ENCODE assay signal across 12 mouse cellular contexts in the genomic region with DNA sequence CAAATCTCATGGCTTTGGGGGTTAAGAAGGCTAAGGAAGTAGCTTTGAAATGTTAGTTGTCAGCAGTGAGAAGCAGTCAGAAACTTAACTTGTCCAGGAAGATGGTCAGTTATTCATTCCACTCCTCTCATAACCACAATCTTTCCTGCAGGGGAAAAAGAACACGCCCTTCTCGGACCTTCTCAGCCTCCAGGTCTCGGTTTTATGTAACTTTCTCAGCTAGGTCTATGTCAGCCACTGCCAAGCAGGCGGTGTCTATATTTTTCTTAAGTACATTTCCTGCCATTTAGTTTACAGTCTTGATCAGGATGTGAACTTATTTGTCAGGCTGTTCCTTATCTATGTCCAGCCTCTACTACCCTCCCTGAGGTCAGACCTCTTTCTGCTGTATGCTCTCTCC.
"Had no signal": no experiment of that assay in that cellular context is flagged by ENCODE, and none has a peak within 500 bp of the region (broad histone marks: within the 10 kb centered on the region; RNA-seq: fewer than 3 reads in every experiment).

No protein-coding gene starts in this region.

- H3K27ac ChIP-seq: layer of hippocampus, adult 2 months; limb, embryonic 13.5 days; liver, embryonic 14.5 days; midbrain, embryonic 13.5 days; neural tube, embryonic 15.5 days had no signal

- H3K36me3 ChIP-seq: limb, embryonic 13.5 days; midbrain, embryonic 13.5 days; neural tube, embryonic 15.5 days had no signal

- ATAC-seq: midbrain, embryonic 13.5 days had no signal

- H3K4me1 ChIP-seq: limb, embryonic 13.5 days; midbrain, embryonic 13.5 days; neural tube, embryonic 15.5 days had no signal

- H3K4me2 ChIP-seq: limb, embryonic 13.5 days; midbrain, embryonic 13.5 days; neural tube, embryonic 15.5 days had no signal

- H3K4me3 ChIP-seq: layer of hippocampus, adult 2 months; limb, embryonic 13.5 days; midbrain, embryonic 13.5 days; neural tube, embryonic 15.5 days had no signal

- H3K9me3 ChIP-seq: limb, embryonic 13.5 days; midbrain, embryonic 13.5 days; neural tube, embryonic 15.5 days had no signal

- H3K27me3 ChIP-seq: limb, embryonic 13.5 days; midbrain, embryonic 13.5 days; neural tube, embryonic 15.5 days had no signal

- H3K9ac ChIP-seq: limb, embryonic 13.5 days; liver, embryonic 14.5 days; midbrain, embryonic 13.5 days; neural tube, embryonic 15.5 days had no signal

- DNase-seq: kidney, postnatal 10 days; kidney, postnatal 4 days; lung, adult 2 months; lung, postnatal 14 days; right cerebral cortex, adult 18-20 months; right cerebral cortex, postnatal 25 days; thymus, postnatal 36 days had no signal
